25 mouse cellular contexts compared by ENCODE assay signal in the genomic region with DNA sequence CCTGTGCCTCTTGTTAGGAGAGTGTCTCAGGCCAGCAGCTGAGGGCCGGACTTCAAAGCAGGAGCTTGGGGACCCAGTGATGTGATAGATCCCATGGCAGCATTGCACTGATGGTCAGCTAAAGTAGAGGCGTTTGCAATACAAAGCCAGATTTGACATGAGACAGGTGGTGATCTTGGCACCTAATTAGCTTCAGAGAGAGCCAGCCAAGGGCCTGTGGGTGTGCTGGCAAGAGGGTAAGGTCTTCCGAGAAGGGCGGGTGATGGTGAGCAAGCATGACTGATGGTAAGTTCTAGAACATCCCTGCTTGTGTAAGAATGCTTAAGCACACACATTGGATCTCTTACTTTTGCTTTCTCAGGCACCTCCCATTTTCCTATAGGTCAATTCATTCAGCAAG. TPM values are rescaled to one million over a fixed set of nuclear protein-coding genes. Genes with fewer than 3 reads are reported as not detected.
DNase-seq lines count a peak whose midpoint lies in the region; ATAC-seq and TF ChIP-seq lines count a peak whose summit lies in the region.
"Had no signal": no experiment of that assay in that cellular context is flagged by ENCODE, and none has a peak within 500 bp of the region (broad histone marks: within the 10 kb centered on the region; RNA-seq: fewer than 3 reads in every experiment).

No protein-coding gene starts in this region.

- no peak overlapping the region for H3K27ac ChIP-seq in lung, postnatal 0 days (ENCODE audit: low read length)
- no peak overlapping the region for H3K27ac ChIP-seq in forebrain, embryonic 12.5 days
- H3K27ac ChIP-seq: embryonic facial prominence, embryonic 15.5 days; hindbrain, embryonic 13.5 days; layer of hippocampus, adult 2 months; limb, embryonic 12.5 days; midbrain, embryonic 10.5 days had no signal

- H3K4me3 ChIP-seq in lung, postnatal 0 days (ENCODE audit: low read depth, low read length), result no peak overlapping the region
- H3K4me3 ChIP-seq in lung, adult 2 months (replicated peaks; ENCODE audit: extremely low read depth, low read depth, low read length), result no peak overlapping the region
- no peak overlapping the region for H3K4me3 ChIP-seq in forebrain, embryonic 12.5 days (replicated peaks)
- H3K4me3 ChIP-seq: embryonic facial prominence, embryonic 15.5 days; hindbrain, embryonic 13.5 days; layer of hippocampus, adult 2 months; limb, embryonic 12.5 days; midbrain, embryonic 10.5 days had no signal

- H3K27me3 ChIP-seq in lung, postnatal 0 days (replicated peaks; ENCODE audit: insufficient read depth, low read length), result no peaks in the 10 kb centered on the region
- no peaks in the 10 kb centered on the region for H3K27me3 ChIP-seq in forebrain, embryonic 12.5 days
- H3K27me3 ChIP-seq: CH12.LX; embryonic facial prominence, embryonic 15.5 days; hindbrain, embryonic 13.5 days; limb, embryonic 12.5 days had no signal

- 56% methylated on average over 4 of the region's 4 CpGs for WGBS in lung, postnatal 0 days
- WGBS in lung, adult 2 months, result 58% methylated on average over 4 of the region's 4 CpGs
- WGBS in forebrain, embryonic 12.5 days, result 87% methylated on average over 4 of the region's 4 CpGs

- no peak overlapping the region for H3K4me2 ChIP-seq in lung, postnatal 0 days (replicated peaks; ENCODE audit: low read depth, low read length)
- H3K4me2 ChIP-seq in forebrain, embryonic 12.5 days, result no peak overlapping the region
- H3K4me2 ChIP-seq: embryonic facial prominence, embryonic 15.5 days; hindbrain, embryonic 13.5 days; limb, embryonic 12.5 days; liver, embryonic 11.5 days had no signal

- no peak for TF ChIP-seq POLR2A in lung, adult 2 months (IDR thresholded peaks at IDR 0.05; ENCODE audit: borderline replicate concordance, extremely low read depth, low read depth, low read length)

- H3K4me1 ChIP-seq in lung, postnatal 0 days (ENCODE audit: insufficient read depth, low read depth, low read length), result no peaks in the 10 kb centered on the region
- H3K4me1 ChIP-seq in lung, adult 2 months (ENCODE audit: control insufficient read depth, insufficient read depth, low read length), result no peaks in the 10 kb centered on the region
- H3K4me1 ChIP-seq in forebrain, embryonic 12.5 days, result no peaks in the 10 kb centered on the region
- H3K4me1 ChIP-seq: embryonic facial prominence, embryonic 15.5 days; hindbrain, embryonic 13.5 days; limb, embryonic 12.5 days; midbrain, embryonic 10.5 days had no signal

- peak; percentile 8 for DNase-seq in lung, postnatal 0 days (ENCODE audit: low spot score)
- DNase-seq in lung, adult 2 months, result no peak
- peak; percentile 87 for DNase-seq in cerebellum, adult 11-12 months
- peak; percentile 94 to 96 for DNase-seq in cerebellum, postnatal 10 days
- DNase-seq in lung, postnatal 25 days (ENCODE audit: low spot score), result peak; percentile 2
- no peak for DNase-seq in right cerebral cortex, adult 18-20 months
- no peak for DNase-seq in kidney, adult 18-20 months
- DNase-seq: adrenal gland, postnatal 36 days; gastrocnemius, postnatal 14 days; kidney, adult 8-10 months; kidney, postnatal 10 days; right cerebral cortex, postnatal 4 days; thymus, postnatal 25 days had no signal

- peak; percentile 50 for ATAC-seq in lung, postnatal 0 days
- no peak for ATAC-seq in forebrain, embryonic 12.5 days (ENCODE audit: low FRiP score)
- ATAC-seq: forebrain, embryonic 16.5 days; inflammation-experienced regulatory T-cells, adult 6 months; Patski had no signal

- no peak overlapping the region for H3K9ac ChIP-seq in lung, postnatal 0 days (replicated peaks; ENCODE audit: low read depth)
- H3K9ac ChIP-seq in forebrain, embryonic 12.5 days, result no peak overlapping the region
- H3K9ac ChIP-seq: embryonic facial prominence, embryonic 15.5 days; hindbrain, embryonic 13.5 days; limb, embryonic 12.5 days had no signal

- no peaks in the 10 kb centered on the region for H3K36me3 ChIP-seq in lung, postnatal 0 days (ENCODE audit: insufficient read depth, low read length)
- no peaks in the 10 kb centered on the region for H3K36me3 ChIP-seq in forebrain, embryonic 12.5 days (replicated peaks)
- H3K36me3 ChIP-seq: embryonic facial prominence, embryonic 15.5 days; G1E; hindbrain, embryonic 13.5 days; limb, embryonic 12.5 days; midbrain, embryonic 10.5 days had no signal

- H3K9me3 ChIP-seq in lung, postnatal 0 days (ENCODE audit: low read length), result no peaks in the 10 kb centered on the region
- H3K9me3 ChIP-seq in forebrain, embryonic 12.5 days, result no peaks in the 10 kb centered on the region
- H3K9me3 ChIP-seq: embryonic facial prominence, embryonic 15.5 days; G1E; hindbrain, embryonic 13.5 days; limb, embryonic 12.5 days; midbrain, embryonic 10.5 days had no signal

- TF ChIP-seq EP300 in lung, postnatal 0 days (IDR thresholded peaks at IDR 0.05), result no peak

- no peak for TF ChIP-seq CTCF in lung, postnatal 0 days (IDR thresholded peaks at IDR 0.05)
- TF ChIP-seq CTCF in lung, adult 2 months (IDR thresholded peaks at IDR 0.05; ENCODE audit: insufficient read depth, low read length), result no peak

RNA-seq across cellular contexts. Expression of gene Pum3, which starts 37.1 kb away (rescaled TPM):
- polyA plus RNA-seq in lung, postnatal 0 days (2015; fragmentation: Nextera tagmentation; extraction: Ambion mirVana), result 41.1 and 47.9 TPM in 2 replicates
- 10.3 and 18.9 TPM in 2 replicates for polyA plus RNA-seq in lung, adult 2 months (2012; rRNA removed)
- polyA plus RNA-seq in forebrain, embryonic 12.5 days (2016; fragmentation: Nextera tagmentation; extraction: Ambion mirVana), result 85.7 and 92.1 TPM in 2 replicates

Comparison
In these comparisons a context has a peak if more than half of its experiments do, and no peak if none do; other contexts are left out.
1. DNase-seq: peak in lung, postnatal 0 days (single experiment), cerebellum, adult 11-12 months (single experiment), cerebellum, postnatal 10 days (2 of 2) and lung, postnatal 25 days (single experiment); none in lung, adult 2 months (single experiment), right cerebral cortex, adult 18-20 months (single experiment) and kidney, adult 18-20 months (single experiment).